Mouse (Mus musculus): ENCODE measurements around the gene Trcg1.

- TF ChIP-seq POLR2A (IDR thresholded peaks at IDR 0.05; ENCODE audit: low read depth, low read length) (no peak), CTCF (IDR thresholded peaks at IDR 0.05; ENCODE audit: borderline replicate concordance, insufficient read depth, low read length) (no peak)
Observed at GRCm38 (mm10) chr9:57246482-57246881, 10.1 kb downstream of the Trcg1 start.

All from embryonic fibroblast, embryonic 13.5 days (primary cell).